10 mouse cellular contexts compared by ENCODE assay signal in the genomic region with DNA sequence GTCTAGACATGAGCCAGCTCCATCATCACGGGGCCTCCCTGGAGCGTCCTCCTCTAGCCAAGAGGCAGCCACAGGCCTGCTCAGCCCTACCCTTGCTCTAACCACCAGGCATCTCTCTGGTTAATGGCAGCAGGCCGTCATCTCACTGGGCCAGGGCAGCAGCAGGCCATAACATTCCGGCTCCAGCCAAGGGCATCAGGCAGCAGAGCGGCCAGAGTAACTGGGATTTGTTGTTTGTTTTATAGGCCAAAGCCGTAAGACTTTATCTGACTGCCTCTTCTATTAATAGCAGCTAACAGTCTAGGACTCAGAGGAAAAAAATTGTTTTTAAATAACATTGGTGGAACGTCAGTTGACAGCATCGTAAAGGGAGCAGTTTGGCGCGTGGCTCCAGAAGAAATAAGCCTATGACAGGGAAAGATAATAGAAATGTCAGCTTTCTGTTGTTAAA. TPM values are rescaled to one million over a fixed set of nuclear protein-coding genes. Genes with fewer than 3 reads are reported as not detected.
DNase-seq lines count a peak whose midpoint lies in the region; ATAC-seq lines count a peak whose summit lies in the region.
"Had no signal": no experiment of that assay in that cellular context is flagged by ENCODE, and none has a peak within 500 bp of the region (broad histone marks: within the 10 kb centered on the region; RNA-seq: fewer than 3 reads in every experiment).

No protein-coding gene starts in this region.

- H3K4me2 ChIP-seq in kidney, embryonic 16.5 days (replicated peaks; ENCODE audit: low read depth, low read length): no peak overlapping the region
- H3K4me2 ChIP-seq: limb, embryonic 13.5 days had no signal

- peaks cover 9% of the 10 kb centered on the region; the same call in 1 of the 2 replicates for H3K36me3 ChIP-seq in kidney, embryonic 16.5 days (ENCODE audit: insufficient read depth, low read length)
- H3K36me3 ChIP-seq: limb, embryonic 13.5 days had no signal

- peak; percentile 74 for ATAC-seq in kidney, embryonic 16.5 days (ENCODE audit: low FRiP score, low TSS enrichment)

- no peak overlapping the region for H3K9ac ChIP-seq in kidney, embryonic 16.5 days (replicated peaks; ENCODE audit: low read length)
- H3K9ac ChIP-seq: limb, embryonic 13.5 days had no signal

- 28% methylated on average over 10 of the region's 10 CpGs for WGBS in kidney, embryonic 16.5 days

- H3K9me3 ChIP-seq in kidney, embryonic 16.5 days (ENCODE audit: low read length): no peaks in the 10 kb centered on the region
- H3K9me3 ChIP-seq: limb, embryonic 13.5 days had no signal

- peaks cover 32% of the 10 kb centered on the region for H3K4me1 ChIP-seq in kidney, embryonic 16.5 days (ENCODE audit: insufficient read depth, low read length)

- DNase-seq in adrenal gland, postnatal 14 days: peak; percentile 39
- no peak for DNase-seq in adrenal gland, postnatal 4 days (ENCODE audit: low spot score in 2 of 2)
- peak; percentile 59 for DNase-seq in ovary, adult 18-20 months (ENCODE audit: low spot score)
- no peak for DNase-seq in ovary, postnatal 10 days (ENCODE audit: low spot score)
- peak; percentile 51 for DNase-seq in testis, postnatal 10 days (ENCODE audit: low spot score)
- no peak for DNase-seq in left cerebral cortex, postnatal 25 days (ENCODE audit: low spot score in 2 of 2)
- DNase-seq in B cell, adult 2 months: no peak
- DNase-seq: thymus, adult 2 months had no signal

- H3K27me3 ChIP-seq in kidney, embryonic 16.5 days (ENCODE audit: insufficient read depth, low read length): no peaks in the 10 kb centered on the region
- H3K27me3 ChIP-seq: limb, embryonic 13.5 days had no signal

- H3K27ac ChIP-seq in kidney, embryonic 16.5 days (ENCODE audit: low read length): peak overlapping the region; percentile 84
- H3K27ac ChIP-seq: limb, embryonic 13.5 days had no signal

- intact Hi-C loops in left cerebral cortex, postnatal 25 days (cut with DNase I): no loop called here

- no peak overlapping the region for H3K4me3 ChIP-seq in kidney, embryonic 16.5 days (ENCODE audit: low read length)
- H3K4me3 ChIP-seq: limb, embryonic 13.5 days had no signal

RNA-seq across cellular contexts. Expression of gene Tbc1d7, which starts 39.5 kb away (rescaled TPM):
- 24.1 and 24.6 TPM in 2 replicates for total RNA-seq in adrenal gland, postnatal 14 days (2021)
- total RNA-seq in adrenal gland, postnatal 4 days (2021): 10 to 100 TPM; 27.0 to 29.9 TPM
- polyA plus RNA-seq in kidney, embryonic 16.5 days (2015; fragmentation: Nextera tagmentation; extraction: Ambion mirVana): 57.3 and 58.0 TPM in 2 replicates
- 10 to 100 TPM; 33.0 to 34.5 TPM for total RNA-seq in left cerebral cortex, postnatal 25 days (2021)

Comparison
In these comparisons a context has a peak if more than half of its experiments do, and no peak if none do; other contexts are left out.
1. DNase-seq: peak in adrenal gland, postnatal 14 days (single experiment), ovary, adult 18-20 months (single experiment) and testis, postnatal 10 days (single experiment); none in adrenal gland, postnatal 4 days (0 of 2), ovary, postnatal 10 days (single experiment), left cerebral cortex, postnatal 25 days (0 of 2) and B cell, adult 2 months (0 of 2).